Mouse (Mus musculus) hindbrain, embryonic 10.5 days (tissue): ENCODE measurements around the gene Wwc1. TPM values are rescaled to one million over a fixed set of nuclear protein-coding genes. Genes with fewer than 3 reads are reported as not detected.
A peak's percentile ranks its signal among the peaks of the same experiment; 100 is the strongest.
"Not testable (repeated sequence)": the region's sequence is repeated elsewhere in the genome, so short reads cannot be mapped to it uniquely, and the experiment has no call there.

Source experiments
- DNase-seq: peaks from one replicate; pipeline ENCODE4 v3.0.0-alpha.2; 2017; ENCODE audit warnings: low spot score
- H3K27ac ChIP-seq: fragments of 300-500 bp; sonication (generic); 2 replicates; pipeline ENCODE4 v1.5.1; 2016; ENCODE audit warnings: mild to moderate bottlenecking, moderate library complexity
- H3K27me3 ChIP-seq: fragments of 300-500 bp; sonication (generic); 2 replicates; pipeline ENCODE4 v1.6.1; 2016; ENCODE audit warnings: mild to moderate bottlenecking; ENCODE audit not compliant: poor library complexity, insufficient read depth, severe bottlenecking
- H3K36me3 ChIP-seq: fragments of 300-500 bp; sonication (generic); 2 replicates; pipeline ENCODE4 v1.6.1; 2016; ENCODE audit warnings: mild to moderate bottlenecking, moderate library complexity
- H3K4me1 ChIP-seq: fragments of 300-500 bp; sonication (generic); replicated peaks from 2 replicates; pipeline ENCODE4 v1.6.1; 2016; ENCODE audit warnings: mild to moderate bottlenecking
- H3K4me3 ChIP-seq: fragments of 300-500 bp; sonication (generic); 2 replicates; pipeline ENCODE4 v1.5.1; 2016; ENCODE audit warnings: mild to moderate bottlenecking, moderate library complexity
- H3K9me3 ChIP-seq: fragments of 300-500 bp; sonication (generic); 2 replicates; pipeline ENCODE4 v1.6.1; 2016; ENCODE audit warnings: mild to moderate bottlenecking, moderate library complexity
- WGBS: fragments of 180-500 bp; shearing (Covaris S2); methylation state at CpG from one replicate; pipeline ENCODE4 v1.1.7; 2016; 5-methylcytosine and 5-hydroxymethylcytosine counted together
- polyA plus RNA-seq: library from polyadenylated mRNA; unstranded; fragments of >200 nt; fragmentation: Nextera tagmentation; extraction: Ambion mirVana; gene quantifications from 2 replicates; pipeline ENCODE4 v1.2.1, GENCODE M21; 2016

The Wwc1 gene
- polyA plus RNA-seq, 1 experiment from 2014 or later: 3.9 TPM

DNA sequence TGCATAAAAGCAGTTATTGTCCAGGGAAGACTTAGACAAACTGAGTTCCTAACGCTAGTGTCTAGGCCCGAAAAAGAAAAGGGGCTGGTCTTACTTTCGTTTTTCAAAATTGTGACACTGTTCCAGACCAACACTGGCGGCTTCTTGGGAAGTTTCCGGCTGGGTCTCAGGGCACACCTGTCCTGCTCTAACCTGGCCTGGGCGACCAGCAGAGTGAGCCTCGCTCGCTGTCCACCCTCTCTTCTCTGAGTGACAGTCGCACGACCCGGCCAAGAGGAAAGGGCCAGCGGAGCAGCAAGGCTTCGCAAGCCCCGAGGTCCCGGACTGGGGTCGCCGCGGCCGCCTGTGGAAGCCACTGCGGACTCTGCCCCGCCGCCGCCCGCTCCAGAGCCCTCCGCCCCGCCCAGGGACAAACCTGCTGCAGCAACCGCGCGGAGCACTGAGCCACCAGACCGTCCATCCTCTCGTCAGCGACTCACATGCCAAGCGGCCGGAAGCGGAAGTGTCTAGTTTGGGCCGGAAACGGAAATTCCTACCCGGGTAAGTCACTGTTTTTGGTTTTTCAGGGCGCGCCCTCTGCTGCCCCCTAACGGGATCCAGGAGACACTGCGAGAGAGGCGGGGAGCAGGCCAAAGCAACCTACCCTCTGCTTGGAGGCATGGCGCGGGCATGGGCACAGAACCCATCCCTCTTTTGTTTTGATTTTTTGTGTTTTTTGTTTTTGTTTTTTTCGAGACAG lies 146.1 kb downstream of the Wwc1 start, which contains the start of gene Rars:
Gene Rars, minus strand, starts transcription at position 485 of the 739 bp plus-strand sequence.
- peak within 1 kb of the TSS; percentile 89 for H3K27ac ChIP-seq
- 2% methylated on average over 46 of the region's 46 CpGs for WGBS
- H3K4me3 ChIP-seq: peak within 1 kb of the TSS; percentile 99
- no peaks in the 10 kb centered on the region for H3K27me3 ChIP-seq
- DNase-seq: peak; percentile 95
- H3K36me3 ChIP-seq: peaks cover 41% of the 10 kb centered on the region
- H3K4me1 ChIP-seq: peaks cover 33% of the 10 kb centered on the region
- H3K9me3 ChIP-seq: no peaks in the 10 kb centered on the region

- no peak for DNase-seq
- H3K4me1 ChIP-seq: peaks cover 23% of the 10 kb centered on the region
- 86% methylated on average over 6 of the region's 6 CpGs for WGBS
- no peak overlapping the region for H3K27ac ChIP-seq
- H3K36me3 ChIP-seq: peaks cover 50% of the 10 kb centered on the region
- H3K4me3 ChIP-seq: peak overlapping the region; percentile 99
- no peaks in the 10 kb centered on the region for H3K9me3 ChIP-seq
- no peaks in the 10 kb centered on the region for H3K27me3 ChIP-seq
Observed at GRCm38 (mm10) chr11:35833270-35833669, 147.1 kb downstream of the Wwc1 start.

GRCm38 (mm10) chr11:35832139-35832538 lies 148.2 kb downstream of the Wwc1 start:
- Histone ChIP-seq H3K27ac (no peak overlapping the region), H3K27me3 (no peaks in the 10 kb centered on the region), H3K36me3 (peaks cover 61% of the 10 kb centered on the region), H3K4me3 (no peak overlapping the region), H3K4me1 (peaks cover 18% of the 10 kb centered on the region), H3K9me3 (no peaks in the 10 kb centered on the region)
- DNase-seq: no peak
- WGBS: 85% methylated on average over 4 of the region's 4 CpGs

- H3K4me1 ChIP-seq: no peaks in the 10 kb centered on the region
- 95% methylated on average over 6 of the region's 6 CpGs for WGBS
- H3K36me3 ChIP-seq: peaks cover 99% of the 10 kb centered on the region
- DNase-seq: no peak
- no peaks in the 10 kb centered on the region for H3K27me3 ChIP-seq
- H3K4me3 ChIP-seq: no peak overlapping the region
- no peak overlapping the region for H3K27ac ChIP-seq
- no peaks in the 10 kb centered on the region for H3K9me3 ChIP-seq
Observed at GRCm38 (mm10) chr11:35827714-35828113, 152.6 kb downstream of the Wwc1 start.

- Histone ChIP-seq H3K9me3 (no peaks in the 10 kb centered on the region), H3K4me3 (no peak overlapping the region), H3K27me3 (no peaks in the 10 kb centered on the region), H3K36me3 (peaks cover 99% of the 10 kb centered on the region), H3K27ac (no peak overlapping the region), H3K4me1 (no peaks in the 10 kb centered on the region)
- DNase-seq: no peak
- WGBS: 90% methylated on average over 12 of the region's 12 CpGs
Observed at GRCm38 (mm10) chr11:35816316-35816715, 164.0 kb downstream of the Wwc1 start.

- no peak for DNase-seq
- Histone ChIP-seq H3K9me3 (no peaks in the 10 kb centered on the region), H3K27ac (no peak overlapping the region), H3K36me3 (peaks cover 99% of the 10 kb centered on the region), H3K4me1 (no peaks in the 10 kb centered on the region), H3K4me3 (no peak overlapping the region), H3K27me3 (no peaks in the 10 kb centered on the region)
- 92% methylated on average over 10 of the region's 10 CpGs for WGBS
Observed at GRCm38 (mm10) chr11:35811458-35811857, 168.9 kb downstream of the Wwc1 start.

DNA sequence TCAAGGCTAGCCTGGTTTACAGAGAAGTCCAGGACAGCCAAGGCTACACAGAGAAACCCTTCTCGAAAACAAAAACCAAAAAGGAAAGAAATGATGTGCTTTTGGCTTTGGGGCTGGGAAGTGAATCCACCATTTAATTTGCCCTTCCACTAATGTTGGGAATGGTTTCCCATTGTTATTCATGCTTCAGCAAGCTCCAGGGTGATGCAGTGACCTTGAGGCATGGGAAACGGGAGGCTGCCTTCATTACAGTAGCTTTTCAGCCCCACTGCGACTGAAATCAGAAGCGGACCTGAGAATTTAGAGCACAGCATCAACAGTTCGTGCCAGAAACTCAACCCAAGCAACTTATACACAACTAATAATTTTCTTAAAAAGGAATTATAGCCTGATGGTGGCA lies 179.0 kb downstream of the Wwc1 start:
- no peaks in the 10 kb centered on the region for H3K36me3 ChIP-seq
- no peak for DNase-seq
- H3K4me3 ChIP-seq: no peak overlapping the region
- no peak overlapping the region for H3K27ac ChIP-seq
- H3K27me3 ChIP-seq: peaks cover 39% of the 10 kb centered on the region
- no peaks in the 10 kb centered on the region for H3K9me3 ChIP-seq
- H3K4me1 ChIP-seq: peaks cover 15% of the 10 kb centered on the region
- 83% methylated on average over 5 of the region's 5 CpGs for WGBS

- peaks cover 55% of the 10 kb centered on the region for H3K27me3 ChIP-seq
- H3K27ac ChIP-seq: peak within 1 kb of the TSS; percentile 66
- WGBS: 13% methylated on average over 11 of the region's 11 CpGs
- peaks cover 15% of the 10 kb centered on the region for H3K4me1 ChIP-seq
- DNase-seq: peak; percentile 72
- peak within 1 kb of the TSS; percentile 70 for H3K4me3 ChIP-seq
- H3K9me3 ChIP-seq: no peaks in the 10 kb centered on the region
- H3K36me3 ChIP-seq: no peaks in the 10 kb centered on the region
Observed at GRCm38 (mm10) chr11:35798874-35799273, 181.5 kb downstream of the Wwc1 start, which contains the start of gene Fbll1. Fbll1 (minus strand) TSS chr11:35798884.

- Histone ChIP-seq H3K27me3 (peaks cover 56% of the 10 kb centered on the region), H3K4me3 (peak overlapping the region; percentile 70), H3K27ac (peak overlapping the region; percentile 66), H3K4me1 (peaks cover 15% of the 10 kb centered on the region), H3K9me3 (no peaks in the 10 kb centered on the region), H3K36me3 (no peaks in the 10 kb centered on the region)
- peak; percentile 53 for DNase-seq
- WGBS: 2% methylated on average over 23 of the region's 23 CpGs
Observed at GRCm38 (mm10) chr11:35798495-35798820, 181.9 kb downstream of the Wwc1 start.

- Histone ChIP-seq H3K4me1 (peaks cover 15% of the 10 kb centered on the region), H3K4me3 (peak overlapping the region; percentile 70), H3K27ac (peak overlapping the region; percentile 66), H3K27me3 (peaks cover 56% of the 10 kb centered on the region), H3K36me3 (no peaks in the 10 kb centered on the region), H3K9me3 (no peaks in the 10 kb centered on the region)
- DNase-seq: peak; percentile 34
- 4% methylated on average over 86 of the region's 86 CpGs for WGBS
Observed at GRCm38 (mm10) chr11:35797751-35798494, 182.4 kb downstream of the Wwc1 start.

- not testable (repeated sequence) for H3K4me3 ChIP-seq, DNase-seq, H3K4me1 ChIP-seq, H3K27ac ChIP-seq, H3K9me3 ChIP-seq
- WGBS: 83% methylated on average over 5 of the region's 5 CpGs
- peaks cover 31% of the 10 kb centered on the region for H3K27me3 ChIP-seq
- H3K36me3 ChIP-seq: peaks cover 31% of the 10 kb centered on the region
Observed at GRCm38 (mm10) chr11:35792800-35793199, 187.5 kb downstream of the Wwc1 start.

- 74% methylated on average over 2 of the region's 2 CpGs for WGBS
- H3K36me3 ChIP-seq: peaks cover 74% of the 10 kb centered on the region
Observed at GRCm38 (mm10) chr11:35788443-35788842, 191.9 kb downstream of the Wwc1 start.

More at GRCm38 (mm10) chr11:35788443-35788842, 191.9 kb downstream of the Wwc1 start:
- no peak for DNase-seq
- H3K9me3 ChIP-seq: no peaks in the 10 kb centered on the region; the same call in 1 of the 2 replicates
- no peak overlapping the region for H3K27ac ChIP-seq
- no peak overlapping the region for H3K4me3 ChIP-seq
- no peaks in the 10 kb centered on the region for H3K27me3 ChIP-seq
- no peaks in the 10 kb centered on the region for H3K4me1 ChIP-seq
